Mouse (Mus musculus): ENCODE measurements around the gene Col12a1. TPM values are rescaled to one million over a fixed set of nuclear protein-coding genes. Genes with fewer than 3 reads are reported as not detected.

Col12a1 gene
- 15.5 and 36.6 TPM in 2 replicates for polyA plus RNA-seq (2012; rRNA removed)

DNA sequence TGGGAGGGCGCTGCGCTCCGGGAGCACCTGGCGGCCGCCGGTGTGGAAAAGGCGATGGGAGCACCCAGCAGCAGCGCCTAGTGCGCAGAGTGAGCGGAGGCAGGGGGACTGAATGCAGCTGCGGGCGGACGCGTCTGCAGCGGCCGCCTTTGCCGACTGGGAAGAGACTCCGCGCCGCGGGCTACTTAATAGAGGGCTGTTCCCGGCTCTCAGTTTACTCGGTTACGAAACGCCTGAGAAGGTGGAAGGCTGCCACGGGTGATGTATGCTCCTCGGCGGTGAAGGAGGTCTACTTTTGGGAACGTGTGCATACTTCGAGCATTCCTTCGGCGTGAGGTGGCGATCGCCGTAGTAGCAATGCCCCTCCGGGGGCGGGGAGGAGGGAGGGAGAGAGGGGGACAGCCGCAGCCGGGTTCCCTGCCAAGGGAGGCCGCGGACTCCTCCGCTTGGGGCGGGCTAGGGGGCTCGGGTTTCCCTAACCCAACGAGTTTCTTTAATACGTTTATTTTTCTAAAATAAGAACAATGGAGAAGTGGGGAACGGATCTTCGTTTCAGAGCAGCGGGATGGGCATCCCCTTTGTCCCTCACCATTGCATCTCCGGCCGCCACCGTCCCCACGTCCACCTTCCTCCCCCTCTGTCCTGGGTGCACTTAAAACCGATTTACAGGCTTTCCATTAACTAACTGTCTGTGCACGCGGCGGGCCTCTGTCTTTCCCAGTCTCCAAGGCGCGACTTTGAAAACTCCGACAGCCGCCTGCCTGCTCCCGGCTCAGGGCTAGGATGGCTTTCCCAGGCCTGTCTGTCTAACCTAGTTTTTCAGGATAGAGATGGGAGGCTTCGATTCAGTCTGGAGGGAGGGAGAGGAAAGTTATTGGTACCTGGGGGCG, at the start of gene Col12a1:
Gene Col12a1, minus strand, starts transcription at position 351 of the 890 bp plus-strand sequence.

GRCm38 (mm10) chr9:79759385-79760005, 40.9 kb upstream of the Col12a1 start, which contains the start of gene Cox7a2:
TSS of gene Cox7a2 (minus strand) at chr9:79759878.

Other genes with a start within 250 kb of the Col12a1 start
- 211 and 439 TPM in 2 replicates for gene Cox7a2, start 41.0 kb upstream of the Col12a1 start, polyA plus RNA-seq (2012; rRNA removed)
- 24.6 and 38.1 TPM in 2 replicates for gene Tmem30a, start 74.7 kb upstream of the Col12a1 start, polyA plus RNA-seq (2012; rRNA removed)